Mouse (Mus musculus) CD4-positive, CD25-positive, alpha-beta regulatory T cell, adult 4 months (primary cell): ENCODE measurements at regions not wholly inside any gene's neighbourhood (a gene's known extent, or its start where the extent isn't known, plus 50 kb on each side); places are given as distances from the start of the nearest gene placed in this dataset.
"Not testable (repeated sequence)": the region's sequence is repeated elsewhere in the genome, so short reads cannot be mapped to it uniquely, and the experiment has no call there.

Experiments
- ATAC-seq: one replicate; pipeline ENCODE4 v1.8.0; 2017

- ATAC-seq: no peak
Observed at GRCm38 (mm10) chr11:111996395-111996794, 785.6 kb upstream of the Sox9 start.

- ATAC-seq: not testable (repeated sequence)
Observed at GRCm38 (mm10) chr11:112010848-112011247, 771.2 kb upstream of the Sox9 start.

DNA sequence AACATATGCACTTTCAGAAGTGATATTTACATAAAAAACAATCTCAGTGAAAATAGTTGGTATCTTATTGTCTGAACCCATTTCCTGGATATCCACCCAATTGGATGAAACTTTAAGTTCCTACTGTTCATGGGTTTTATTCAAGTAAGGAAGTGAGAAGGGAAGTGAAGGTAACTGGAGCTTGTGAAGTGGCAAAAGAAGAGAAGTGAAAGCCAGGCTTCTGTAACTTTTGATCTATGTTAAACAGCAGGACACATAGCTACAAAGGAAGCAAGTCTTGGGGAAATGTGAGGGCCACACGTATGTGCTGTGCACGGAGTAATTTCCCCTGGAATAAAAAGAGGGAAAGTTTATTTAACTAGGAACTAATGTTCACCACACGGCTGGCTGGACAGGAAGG lies 764.1 kb upstream of the Sox9 start:
- no peak for ATAC-seq

DNA sequence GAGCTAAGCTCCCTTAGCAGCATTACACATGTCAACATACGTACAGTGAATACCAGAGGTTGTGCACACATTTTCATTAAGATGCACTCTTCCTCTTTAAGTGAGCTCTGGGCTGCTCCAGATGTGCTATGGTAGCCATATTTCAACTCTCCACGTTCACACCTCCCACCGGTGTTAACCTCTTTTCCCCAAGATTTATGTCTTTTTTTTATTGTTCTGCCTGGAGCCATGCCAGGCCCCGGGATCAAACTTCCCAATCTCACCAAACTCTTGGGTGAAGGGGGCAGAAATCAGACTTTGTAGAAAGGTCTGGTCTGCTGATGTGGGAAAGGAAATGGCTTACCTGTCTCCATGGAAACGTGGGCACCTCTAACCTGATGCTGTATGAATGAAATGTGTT lies 754.0 kb upstream of the Sox9 start:
- no peak for ATAC-seq

DNA sequence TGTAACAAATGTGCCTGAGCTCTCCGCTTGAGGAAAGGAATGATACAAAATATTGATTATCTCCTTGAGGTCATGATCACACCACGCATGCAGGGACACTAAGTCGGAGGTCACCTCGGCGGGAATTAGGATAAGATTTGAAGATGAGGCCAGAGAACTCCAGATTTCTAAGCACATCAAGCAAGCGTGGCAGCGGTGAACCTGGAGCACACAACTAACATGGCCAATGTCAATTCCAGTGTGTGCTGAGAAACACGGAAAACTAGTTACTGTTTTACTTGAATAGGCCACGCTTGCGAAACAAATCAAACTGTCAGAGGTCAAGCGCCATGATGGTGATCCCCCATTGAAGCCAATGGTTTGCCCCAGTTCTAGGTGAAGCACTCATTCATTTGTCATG lies 743.3 kb upstream of the Sox9 start:
- no peak for ATAC-seq

DNA sequence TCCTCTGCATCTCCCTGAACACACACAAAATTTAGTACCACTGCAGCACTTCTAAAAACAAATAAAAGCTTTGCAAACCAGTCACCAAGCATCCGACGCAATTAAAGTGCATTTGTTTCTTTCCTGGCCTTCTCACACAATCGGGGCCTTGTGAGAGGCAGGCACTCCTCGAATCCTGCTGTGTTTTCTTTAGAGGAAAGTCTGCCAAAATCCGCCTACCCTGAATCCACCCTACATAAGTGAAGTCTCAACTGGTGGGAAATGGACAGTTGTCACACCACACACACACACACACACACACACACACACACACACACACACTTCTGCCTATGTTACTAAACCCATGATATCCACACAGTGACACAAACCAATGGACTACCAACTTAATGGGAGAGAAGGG lies 737.6 kb upstream of the Sox9 start:
- no peak for ATAC-seq

DNA sequence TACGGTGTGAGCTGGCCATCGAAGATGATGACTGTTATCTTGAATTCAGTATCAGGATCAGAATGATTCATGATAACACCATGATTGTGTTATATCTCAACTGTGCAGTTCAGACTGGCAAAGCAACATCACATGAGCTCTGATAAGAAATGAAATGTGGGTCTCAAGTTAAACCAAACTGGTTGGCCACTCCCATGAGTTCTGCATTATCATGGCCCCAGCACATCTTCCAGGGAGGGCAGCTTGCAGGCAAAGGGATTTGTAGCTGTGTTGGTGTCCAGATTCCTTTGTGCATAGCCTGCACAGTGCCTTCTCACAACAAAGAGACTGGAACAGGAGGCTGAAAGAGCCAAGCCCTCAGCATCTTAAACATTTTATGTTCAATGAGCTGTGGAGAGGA lies 736.7 kb upstream of the Sox9 start:
- no peak for ATAC-seq

DNA sequence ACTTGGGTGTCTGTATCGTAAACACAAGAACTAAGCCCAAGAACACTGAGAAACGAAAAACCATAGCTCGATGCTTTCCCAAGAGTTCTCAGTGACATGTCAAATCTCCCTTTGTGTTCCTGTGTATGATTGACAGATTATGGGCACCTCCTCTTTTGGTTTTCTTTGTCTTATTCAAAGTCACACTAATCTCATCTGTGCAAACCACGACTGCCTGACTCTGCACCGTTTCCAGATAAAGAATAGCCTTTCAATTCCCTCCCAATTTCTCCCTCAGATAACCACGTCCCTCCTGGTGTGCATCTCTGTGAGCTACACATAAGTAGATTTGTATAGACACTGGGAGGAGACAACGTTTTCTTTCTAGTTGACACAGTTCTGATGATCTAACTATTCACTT lies 731.7 kb upstream of the Sox9 start:
- ATAC-seq: no peak

GRCm38 (mm10) chr11:112055591-112055990 lies 726.4 kb upstream of the Sox9 start:
- ATAC-seq: no peak

DNA sequence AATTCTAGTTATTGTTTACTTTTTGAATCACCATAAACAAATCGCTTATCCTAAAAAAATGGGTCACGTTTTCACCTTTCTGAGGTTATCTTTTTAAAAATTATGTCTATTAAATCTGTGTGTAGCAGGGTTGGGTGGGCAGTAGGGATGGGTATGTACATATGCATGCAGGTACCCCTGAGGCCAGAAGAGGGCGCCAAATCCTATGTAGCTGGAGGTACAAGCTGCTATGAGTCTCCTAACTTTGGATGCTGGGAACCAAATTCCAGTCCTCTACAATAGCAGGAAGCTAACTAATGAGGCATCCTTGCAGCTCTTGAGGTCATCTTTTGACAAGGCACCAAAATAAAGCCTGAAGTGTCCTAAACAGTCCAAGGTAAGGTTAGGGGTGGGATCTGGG lies 714.8 kb upstream of the Sox9 start:
- ATAC-seq: no peak

DNA sequence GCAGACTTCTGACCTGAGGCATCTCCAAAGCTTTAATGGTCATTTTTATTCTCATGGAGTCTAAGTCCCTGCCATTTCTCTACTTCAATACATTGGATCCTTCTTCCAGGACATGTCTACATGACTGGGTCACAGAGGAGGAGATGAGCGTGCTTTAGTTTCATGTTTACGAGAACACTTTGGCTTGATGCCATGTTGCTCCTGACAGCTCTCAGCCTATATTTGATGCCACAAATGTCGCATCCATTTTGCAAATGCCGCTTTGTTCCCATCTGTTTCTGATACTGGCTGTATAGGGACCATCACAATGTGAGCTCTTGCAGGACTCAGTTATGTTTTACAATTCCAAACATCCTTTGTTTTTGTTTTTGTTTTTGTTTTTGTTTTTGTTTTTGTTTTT lies 713.2 kb upstream of the Sox9 start:
- ATAC-seq: no peak

DNA sequence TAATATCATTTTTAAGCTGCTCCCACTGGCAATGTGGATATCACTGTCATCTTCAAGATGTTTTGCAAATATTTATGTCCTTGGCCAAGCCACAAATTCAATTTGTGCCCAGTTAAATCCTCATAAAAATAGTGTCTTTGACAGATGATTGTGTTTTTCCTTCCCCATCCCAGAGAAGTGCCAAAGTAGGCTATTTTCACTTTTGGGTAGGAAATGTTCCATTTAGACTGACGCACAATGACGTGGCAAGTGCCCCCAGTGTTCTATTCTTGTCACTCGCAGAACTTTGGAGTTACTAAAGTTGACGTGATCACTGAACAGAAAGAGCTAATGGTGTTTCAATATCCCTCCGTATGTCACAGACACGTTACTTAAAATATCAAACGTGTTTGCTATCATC lies 710.5 kb upstream of the Sox9 start:
- ATAC-seq: no peak

- ATAC-seq: no peak
Observed at GRCm38 (mm10) chr11:112081386-112081785, 700.6 kb upstream of the Sox9 start.

- no peak for ATAC-seq
Observed at GRCm38 (mm10) chr11:112083019-112083418, 699.0 kb upstream of the Sox9 start.

GRCm38 (mm10) chr11:112092168-112092567 lies 689.9 kb upstream of the Sox9 start:
- ATAC-seq: no peak

DNA sequence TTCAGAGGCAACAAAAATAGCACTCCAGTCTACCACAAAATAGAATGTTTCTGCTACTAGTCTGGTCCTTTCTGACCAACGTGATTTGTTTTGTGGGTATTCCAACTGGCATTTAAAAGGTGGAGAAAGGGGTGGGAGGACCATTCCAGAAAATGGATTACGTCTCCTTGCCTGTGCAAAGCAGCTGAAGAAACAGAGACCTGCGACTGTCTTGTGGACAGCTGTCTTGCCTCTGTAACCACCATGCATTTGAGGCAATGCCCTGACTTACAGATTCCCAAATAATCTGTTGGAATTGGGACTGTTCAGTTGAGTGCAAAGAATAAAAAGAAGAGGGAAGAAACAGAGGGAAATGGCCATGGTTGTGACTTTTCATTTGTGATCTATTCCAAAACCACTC lies 687.0 kb upstream of the Sox9 start:
- ATAC-seq: no peak

DNA sequence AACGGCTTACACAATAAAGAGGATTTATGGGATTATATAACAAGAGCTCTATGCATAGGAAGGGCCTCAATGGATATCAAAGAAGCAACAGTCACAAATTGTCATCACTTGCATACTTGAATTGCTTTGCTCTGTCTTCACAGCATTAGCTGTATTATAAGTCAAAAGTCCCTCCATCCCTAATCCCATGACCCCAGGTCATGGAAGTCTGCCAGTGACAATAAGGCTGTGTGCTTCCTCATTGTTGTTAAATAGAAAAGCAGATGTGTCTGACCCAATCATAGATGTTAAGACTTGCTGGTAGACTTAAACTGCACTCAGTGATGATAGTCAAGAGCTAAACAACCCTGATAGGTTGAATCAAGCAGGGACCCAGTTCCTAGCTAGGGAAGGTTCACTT lies 683.9 kb upstream of the Sox9 start:
- no peak for ATAC-seq

GRCm38 (mm10) chr11:112103252-112103651 lies 678.8 kb upstream of the Sox9 start:
- ATAC-seq: no peak

DNA sequence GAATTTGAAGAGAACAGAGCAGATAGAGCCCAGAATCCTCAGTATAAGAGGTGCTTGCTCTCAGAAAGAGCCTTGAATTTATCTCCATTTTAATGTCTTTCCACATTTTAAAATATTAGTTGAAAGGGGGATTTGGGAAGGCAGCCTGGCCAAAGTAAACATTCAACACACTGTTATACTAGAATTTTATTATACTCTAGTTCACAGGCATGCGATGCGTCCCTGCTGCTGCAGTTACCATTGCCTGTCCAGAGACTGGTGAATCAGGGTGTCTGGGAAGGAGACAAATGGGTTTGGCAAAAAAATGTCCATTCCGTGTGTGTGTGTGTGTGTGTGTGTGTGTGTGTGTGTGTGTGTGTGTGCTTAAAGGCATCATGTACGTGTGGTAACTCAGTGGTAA lies 675.1 kb upstream of the Sox9 start:
- ATAC-seq: no peak

GRCm38 (mm10) chr11:112107314-112107713 lies 674.7 kb upstream of the Sox9 start:
- ATAC-seq: no peak

- no peak for ATAC-seq
Observed at GRCm38 (mm10) chr11:112121026-112121425, 661.0 kb upstream of the Sox9 start.

- no peak for ATAC-seq
Observed at GRCm38 (mm10) chr11:112121831-112122230, 660.2 kb upstream of the Sox9 start.

DNA sequence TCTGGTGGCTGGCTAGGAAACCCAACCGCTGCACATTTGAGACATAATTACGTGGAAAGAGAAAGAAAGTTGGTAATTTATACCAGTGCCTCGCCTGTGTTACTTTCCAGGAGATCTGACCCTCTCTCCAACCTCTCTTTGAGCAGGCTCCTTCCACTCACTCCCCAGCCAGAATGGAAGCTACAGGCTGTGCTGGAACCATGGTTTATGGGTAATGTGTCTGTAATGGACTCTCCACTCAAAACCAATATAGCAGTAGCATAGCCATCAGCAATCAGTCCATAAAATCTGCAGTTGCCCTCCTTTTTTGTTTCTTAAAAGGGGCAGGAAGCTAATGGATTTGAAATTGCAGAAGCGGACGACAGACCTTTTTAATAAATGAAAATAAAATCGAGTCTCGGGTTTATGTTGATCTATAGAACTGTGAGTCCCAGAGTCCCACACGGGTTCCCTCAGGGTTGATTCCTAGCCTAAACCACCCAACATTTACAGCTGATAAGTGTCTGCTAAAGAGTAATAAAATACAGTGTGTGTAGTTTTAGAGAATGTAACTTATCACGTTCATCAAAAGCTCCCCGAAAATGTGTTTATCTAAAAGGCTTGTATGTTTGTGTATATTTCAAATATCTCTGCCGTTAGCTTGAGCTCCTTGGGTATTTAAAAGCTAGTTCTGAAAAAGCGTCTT lies 656.6 kb upstream of the Sox9 start:
- no peak for ATAC-seq

GRCm38 (mm10) chr11:112130090-112130489 lies 651.9 kb upstream of the Sox9 start:
- ATAC-seq: no peak

GRCm38 (mm10) chr11:112137401-112138020 lies 644.5 kb upstream of the Sox9 start:
- no peak for ATAC-seq
